Mouse (Mus musculus): ENCODE measurements around the gene Msl3l2.

Msl3l2 gene

DNA sequence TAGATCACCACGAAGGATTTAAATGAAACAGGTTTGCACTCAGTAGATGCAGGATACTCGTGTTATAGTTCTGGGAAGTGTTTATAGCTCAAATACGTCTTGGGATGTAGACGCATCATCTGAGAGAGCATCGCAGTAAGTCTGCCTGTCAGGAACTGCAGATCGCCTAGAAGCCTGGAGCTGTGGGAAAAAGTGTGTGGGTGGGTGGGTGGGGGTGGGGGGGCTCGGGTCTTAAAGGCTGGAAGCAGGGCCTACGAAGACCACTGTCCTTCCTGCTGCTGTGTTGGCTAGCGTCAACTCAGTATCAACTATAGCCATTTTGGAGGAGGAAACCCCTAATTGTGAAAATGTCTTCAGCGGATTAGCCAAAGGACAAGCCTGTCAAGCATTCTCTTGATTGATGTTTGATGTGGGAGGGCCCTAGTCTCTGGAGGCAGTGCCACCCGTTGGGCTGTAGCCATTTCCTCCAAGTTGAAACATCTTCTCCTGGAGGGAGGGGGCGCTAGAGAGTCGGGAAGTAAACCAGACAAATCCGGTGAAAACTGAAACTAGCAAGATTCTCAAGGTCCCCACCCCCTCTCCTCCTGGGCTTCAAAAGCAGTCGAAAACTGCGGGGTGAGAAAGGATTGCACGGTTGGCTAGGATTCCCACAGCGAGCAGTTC is at the start of gene Msl3l2:
Msl3l2 (plus strand) TSS at position 585 of the 663 bp plus-strand sequence.
- peak; percentile 52 for DNase-seq (ENCODE audit: low spot score)

- no peak for DNase-seq (ENCODE audit: low spot score)
Observed at GRCm38 (mm10) chr10:56058979-56059422, 47.7 kb upstream of the Msl3l2 start.

DNA sequence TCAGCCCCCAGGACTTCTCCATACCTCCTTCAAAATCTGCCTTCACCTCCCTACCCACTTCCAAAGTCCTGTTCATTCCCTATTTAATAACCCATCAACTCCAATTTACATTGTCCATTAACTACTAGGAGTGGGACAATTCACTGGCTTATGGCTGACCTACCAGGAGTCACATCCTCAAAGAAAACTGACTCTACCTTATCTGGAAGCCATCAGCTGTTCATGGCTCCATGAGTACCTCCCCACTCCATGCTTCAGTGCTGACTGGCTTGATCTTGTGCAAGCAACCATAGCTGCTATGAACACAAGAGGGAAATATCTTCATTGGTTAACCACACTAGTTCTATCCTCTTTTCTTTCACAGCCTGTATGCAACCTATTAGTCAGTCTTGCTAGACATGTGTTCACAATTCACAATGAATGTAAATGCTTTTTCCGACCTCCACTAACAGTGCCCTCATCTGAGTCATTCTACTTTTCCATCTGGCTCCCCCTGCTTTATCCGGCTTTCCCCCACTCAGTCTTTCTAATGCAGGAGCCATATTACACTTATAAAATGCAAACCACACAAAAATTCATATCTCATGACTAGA is 45.4 kb upstream of the Msl3l2 start:
- DNase-seq (ENCODE audit: low spot score) = no peak

DNA sequence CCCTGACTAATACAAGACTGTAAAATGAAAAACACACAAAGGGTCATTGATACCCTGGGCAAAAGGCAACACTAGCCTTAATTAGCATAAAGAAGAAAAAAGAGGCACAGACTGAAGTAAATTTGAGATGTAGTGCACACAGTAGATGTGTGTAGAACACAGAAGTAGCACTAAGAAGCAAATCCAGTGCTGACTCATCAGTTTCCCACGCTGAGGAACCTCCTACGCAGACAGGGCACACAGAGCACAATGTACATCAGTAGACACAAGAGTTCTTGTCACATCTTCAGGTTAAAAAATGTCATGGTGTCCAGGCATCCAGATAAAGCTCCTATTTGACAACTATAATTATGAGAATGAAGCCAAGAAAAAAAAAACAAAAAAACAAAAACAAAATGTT is 44.0 kb upstream of the Msl3l2 start:
- no peak for DNase-seq (ENCODE audit: low spot score)

DNA sequence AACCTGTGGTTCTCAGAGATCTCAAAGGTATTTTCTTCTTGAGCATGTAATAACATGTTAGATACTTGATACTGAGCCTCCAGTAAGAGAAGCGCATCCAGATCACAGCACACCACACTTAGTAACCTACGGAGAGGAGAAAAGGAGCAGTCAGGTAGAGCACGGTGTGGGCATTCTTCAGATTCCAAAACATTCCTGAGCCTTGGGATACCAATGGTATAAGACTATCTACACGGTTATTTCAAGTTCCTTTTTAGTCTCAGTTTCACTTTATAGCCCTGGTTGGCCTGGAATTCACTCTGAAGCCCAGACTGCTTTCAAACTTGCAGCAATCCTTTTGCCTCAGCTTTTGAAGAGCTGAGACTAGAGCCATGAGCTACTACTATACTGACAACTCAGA is 17.0 kb upstream of the Msl3l2 start:
- no peak for DNase-seq (ENCODE audit: low spot score)

GRCm38 (mm10) chr10:56094586-56094985 is 12.1 kb upstream of the Msl3l2 start:
- no peak for DNase-seq (ENCODE audit: low spot score)

DNA sequence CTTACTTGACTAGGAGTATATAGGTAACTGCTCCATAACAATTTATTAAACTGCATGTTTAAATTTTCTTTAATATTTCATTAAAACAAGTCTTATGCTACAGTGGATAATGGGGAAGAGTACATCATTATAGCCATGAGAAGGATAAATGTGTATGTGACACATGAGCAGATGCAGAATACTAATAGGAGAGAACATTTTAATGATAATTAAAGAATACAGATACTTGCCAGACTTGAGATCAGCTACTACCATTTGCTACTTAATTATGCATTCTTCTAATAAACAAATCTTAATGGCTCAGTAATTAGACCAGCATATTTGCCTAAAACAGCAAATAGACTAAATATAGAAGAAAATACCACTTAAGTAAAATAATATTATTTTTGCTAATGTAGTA is 10.0 kb upstream of the Msl3l2 start:
- DNase-seq (ENCODE audit: low spot score) = no peak

GRCm38 (mm10) chr10:56099126-56099525 is 7.6 kb upstream of the Msl3l2 start:
- DNase-seq (ENCODE audit: low spot score) = no peak

GRCm38 (mm10) chr10:56099641-56100310 is 6.9 kb upstream of the Msl3l2 start:
- no peak for DNase-seq (ENCODE audit: low spot score)

- no peak for DNase-seq (ENCODE audit: low spot score)
Observed at GRCm38 (mm10) chr10:56106996-56107334, 248 bp downstream of the Msl3l2 start.

DNA sequence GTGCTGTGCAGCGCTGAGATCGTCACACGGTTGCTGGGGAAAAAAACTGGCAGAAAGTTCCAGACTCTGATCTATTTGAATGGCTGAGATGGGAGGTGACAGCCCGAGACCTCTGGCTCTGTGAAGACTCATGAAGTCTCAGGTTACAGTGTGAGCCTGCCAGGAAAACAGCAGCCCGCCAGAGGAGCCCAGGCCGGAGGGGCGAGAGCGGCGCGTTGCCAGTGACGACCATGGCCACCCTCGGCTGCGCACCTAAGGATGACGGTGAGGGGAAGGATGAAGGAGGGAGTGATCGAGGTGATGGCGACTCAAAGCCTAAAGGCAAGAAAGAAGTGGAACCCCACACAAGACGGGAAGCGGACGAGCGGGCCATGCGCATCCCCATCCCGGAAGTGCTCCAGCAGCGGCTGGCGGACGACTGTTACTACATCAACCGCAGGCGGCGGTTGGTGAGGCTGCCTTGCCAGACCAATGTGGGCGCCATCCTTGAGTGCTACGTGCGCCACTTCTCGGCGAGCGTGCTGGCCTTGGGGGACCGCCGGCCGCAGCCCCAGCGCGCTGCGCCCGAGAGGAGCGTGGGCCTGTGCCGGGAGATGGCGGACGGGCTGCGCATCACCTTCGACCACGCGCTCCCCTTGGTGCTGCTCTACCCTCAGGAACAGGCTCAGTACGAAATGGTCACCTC is 8.4 kb downstream of the Msl3l2 start:
- DNase-seq (ENCODE audit: low spot score) = no peak

DNA sequence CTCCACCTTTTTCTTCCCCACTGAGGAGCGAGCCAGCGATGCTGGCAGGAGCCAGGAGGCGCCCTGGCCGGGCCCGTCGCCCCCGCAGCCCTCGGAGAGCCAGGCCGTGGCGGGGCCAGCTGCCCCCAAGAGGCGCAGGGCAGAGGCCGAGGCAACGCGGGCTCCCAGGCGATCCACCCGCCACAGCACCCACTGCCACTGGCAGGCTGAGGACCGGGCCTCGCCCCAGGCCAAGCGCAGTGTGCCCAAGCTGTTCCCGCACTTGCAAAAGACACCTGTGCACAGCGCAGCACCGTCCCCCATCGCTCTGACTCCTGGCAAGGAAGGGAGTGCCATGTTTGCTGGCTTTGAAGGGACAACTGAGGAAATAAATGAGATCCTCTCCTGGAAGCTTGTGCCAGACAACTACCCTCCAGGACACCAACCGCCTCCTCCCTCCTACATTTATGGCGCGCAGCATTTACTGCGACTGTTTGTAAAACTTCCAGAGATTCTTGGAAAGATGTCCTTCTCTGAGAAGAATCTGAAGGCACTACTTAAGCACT is 9.0 kb downstream of the Msl3l2 start:
- no peak for DNase-seq (ENCODE audit: low spot score)

DNA sequence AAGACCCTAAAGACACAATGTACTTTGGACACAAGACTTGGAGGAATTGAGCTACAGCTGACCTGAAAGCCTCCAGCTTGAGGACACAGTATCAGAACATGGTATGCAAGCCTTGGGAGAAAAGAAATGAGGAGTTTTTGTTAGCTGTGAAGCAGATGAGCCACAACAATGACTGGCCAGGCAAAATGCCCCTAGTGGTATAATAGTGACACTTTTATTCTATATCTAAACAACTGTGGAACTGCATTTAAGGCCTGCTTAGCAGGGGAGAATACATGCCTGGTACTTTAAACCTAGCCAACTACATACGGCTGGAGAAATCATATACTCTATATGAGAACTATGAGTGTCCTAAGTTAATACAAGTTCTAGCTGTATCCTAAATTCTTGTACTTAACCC is 20.3 kb downstream of the Msl3l2 start:
- DNase-seq (ENCODE audit: low spot score) = no peak

DNA sequence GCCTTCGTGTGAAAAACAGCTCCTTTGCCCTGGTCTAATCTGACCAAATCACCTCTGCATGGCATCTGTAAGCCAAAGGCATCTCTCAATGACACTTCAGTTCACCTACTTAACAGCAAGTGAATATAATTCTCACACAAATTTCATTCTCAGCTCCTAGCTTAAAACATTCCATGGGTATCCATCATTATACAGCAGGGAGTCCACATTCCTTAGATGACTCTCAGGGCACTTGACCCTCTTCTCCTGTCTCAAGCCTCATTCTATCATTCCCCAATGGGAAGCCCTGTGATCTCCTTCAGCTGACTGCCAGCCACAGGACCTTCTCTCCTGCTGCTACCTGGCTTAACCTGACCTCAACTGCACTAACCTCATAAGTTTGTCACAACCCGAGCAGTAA is 22.9 kb downstream of the Msl3l2 start:
- no peak for DNase-seq (ENCODE audit: low spot score)

- DNase-seq (ENCODE audit: low spot score) = no peak
Observed at GRCm38 (mm10) chr10:56137191-56137590, 30.5 kb downstream of the Msl3l2 start.

- no peak for DNase-seq (ENCODE audit: low spot score)
Observed at GRCm38 (mm10) chr10:56148920-56149319, 42.2 kb downstream of the Msl3l2 start.

DNA sequence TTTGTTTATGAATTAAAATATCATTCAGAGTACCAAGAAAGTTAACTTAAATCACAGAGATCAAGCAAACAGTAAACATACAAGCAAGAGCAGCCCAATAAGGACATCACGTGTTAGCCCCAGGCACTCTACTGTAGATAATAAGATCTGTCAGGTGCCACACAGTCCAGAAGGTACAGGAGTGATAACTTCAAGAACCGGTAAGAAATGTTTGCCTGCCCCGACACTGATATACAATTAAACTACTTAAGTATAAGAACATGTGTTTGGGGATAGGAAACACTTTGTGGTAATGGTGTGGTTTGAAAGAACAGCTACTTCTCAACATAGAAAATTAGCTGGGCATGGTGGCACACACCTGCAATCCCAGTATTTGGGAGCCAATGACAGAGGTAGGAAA is 50.2 kb downstream of the Msl3l2 start:
- DNase-seq (ENCODE audit: low spot score) = no peak

DNA sequence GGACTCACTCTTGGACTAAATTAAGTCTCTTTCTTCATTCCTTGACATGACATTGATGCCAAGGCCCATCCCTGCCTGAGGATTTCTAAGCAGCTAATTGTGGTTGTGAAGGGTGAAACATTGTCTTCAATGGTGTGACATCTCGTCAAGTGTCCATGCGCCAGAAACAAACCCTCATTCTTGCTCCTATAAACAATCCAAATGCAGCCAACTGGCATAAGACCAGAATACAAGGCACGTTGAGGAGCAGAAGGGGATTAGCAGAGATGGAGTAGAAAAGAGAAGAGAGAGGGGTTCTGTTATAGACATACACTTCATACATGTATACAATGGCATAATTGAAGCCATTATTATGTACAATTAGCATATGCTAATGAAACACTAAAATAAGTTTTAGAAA is 51.5 kb downstream of the Msl3l2 start:
- no peak for DNase-seq (ENCODE audit: low spot score)

DNA sequence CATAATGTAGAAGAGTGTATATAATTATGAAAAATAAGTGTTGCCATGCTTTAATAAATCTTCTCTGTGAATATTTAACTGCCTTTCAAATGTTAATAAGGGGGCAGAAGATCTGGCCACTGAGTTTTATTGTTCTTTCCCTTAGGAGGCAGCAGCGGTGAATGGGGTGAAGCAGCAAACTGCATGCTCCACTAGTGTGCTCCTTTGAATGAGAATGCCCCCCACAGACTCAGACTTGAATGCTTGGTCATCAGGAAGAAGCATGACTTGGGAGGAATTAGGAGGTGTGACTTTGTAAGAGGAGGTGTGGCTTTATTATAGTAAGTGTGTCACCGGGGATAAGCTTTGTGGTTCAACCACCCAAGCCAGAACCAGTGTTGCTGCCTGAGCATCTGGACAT is 52.0 kb downstream of the Msl3l2 start:
- DNase-seq (ENCODE audit: low spot score) = no peak

GRCm38 (mm10) chr10:56164411-56164810 is 57.7 kb downstream of the Msl3l2 start:
- DNase-seq (ENCODE audit: low spot score) = no peak

GRCm38 (mm10) chr10:56165758-56166157 is 59.0 kb downstream of the Msl3l2 start:
- no peak for DNase-seq (ENCODE audit: low spot score)

Measured in urinary bladder, postnatal 10 days (tissue).